Mouse (Mus musculus) kidney, embryonic 14.5 days (tissue): ENCODE data around the gene Gm17027. TPM values are rescaled to one million over a fixed set of nuclear protein-coding genes. Genes with fewer than 3 reads are reported as not detected.
"Not testable (repeated sequence)": the region's sequence is repeated elsewhere in the genome, so short reads cannot be mapped to it uniquely, and the experiment has no call there.

Experiments
- ATAC-seq: fragments of 200-750 bp; cut with Nextera tagmentation; 2 replicates; pipeline ENCODE4 v1.8.0; 2017; ENCODE audit warnings: moderate number of reproducible peaks, mild to moderate bottlenecking, moderate TSS enrichment, moderate library complexity; ENCODE audit not compliant: low FRiP score, low TSS enrichment
- H3K27ac ChIP-seq: fragments of 300-500 bp; sonication (generic); 2 replicates; pipeline ENCODE4 v1.5.1; 2014; ENCODE audit warnings: low read depth, mild to moderate bottlenecking, low read length, moderate library complexity, mixed read lengths
- H3K27me3 ChIP-seq: fragments of 300-500 bp; sonication (generic); 2 replicates; pipeline ENCODE4 v1.6.1; 2014; ENCODE audit warnings: mild to moderate bottlenecking, low read length; ENCODE audit not compliant: control insufficient read depth, insufficient read depth
- H3K36me3 ChIP-seq: fragments of 300-500 bp; sonication (generic); 2 replicates; pipeline ENCODE4 v1.6.1; 2014; ENCODE audit warnings: low read length, mixed read lengths; ENCODE audit not compliant: control insufficient read depth, insufficient read depth
- H3K4me1 ChIP-seq: fragments of 300-500 bp; sonication (generic); 2 replicates; pipeline ENCODE4 v1.6.1; 2014; ENCODE audit warnings: low read length, mixed read lengths; ENCODE audit not compliant: control insufficient read depth, insufficient read depth
- H3K4me2 ChIP-seq: fragments of 300-500 bp; sonication (generic); replicated peaks from 2 replicates; pipeline ENCODE4 v1.6.1; 2014; ENCODE audit warnings: low read depth, mild to moderate bottlenecking, low read length
- H3K4me3 ChIP-seq: fragments of 300-500 bp; sonication (generic); 2 replicates; pipeline ENCODE4 v1.5.1; 2014; ENCODE audit warnings: mild to moderate bottlenecking, low read length
- H3K9ac ChIP-seq: fragments of 300-500 bp; sonication (generic); 2 replicates; pipeline ENCODE4 v1.6.1; 2014; ENCODE audit warnings: low read depth, mild to moderate bottlenecking, low read length, moderate library complexity
- H3K9me3 ChIP-seq: fragments of 300-500 bp; sonication (generic); 2 replicates; pipeline ENCODE4 v1.6.1; 2016; ENCODE audit warnings: low read length; ENCODE audit not compliant: control insufficient read depth
- WGBS: fragments of 180-500 bp; shearing (Covaris S2); extraction: QIAGEN DNeasy Blood & Tissue Kit; methylation state at CpG from one replicate; pipeline ENCODE4 v1.1.7; 2014; 5-methylcytosine and 5-hydroxymethylcytosine counted together
- polyA plus RNA-seq: library from polyadenylated mRNA; unstranded; fragments of >200 nt; fragmentation: Nextera tagmentation; extraction: Ambion mirVana; gene quantifications from 2 replicates; pipeline ENCODE4 v1.2.1, GENCODE M21; 2014

Gene Gm17027
- polyA plus RNA-seq: not detected in 2 replicates

DNA sequence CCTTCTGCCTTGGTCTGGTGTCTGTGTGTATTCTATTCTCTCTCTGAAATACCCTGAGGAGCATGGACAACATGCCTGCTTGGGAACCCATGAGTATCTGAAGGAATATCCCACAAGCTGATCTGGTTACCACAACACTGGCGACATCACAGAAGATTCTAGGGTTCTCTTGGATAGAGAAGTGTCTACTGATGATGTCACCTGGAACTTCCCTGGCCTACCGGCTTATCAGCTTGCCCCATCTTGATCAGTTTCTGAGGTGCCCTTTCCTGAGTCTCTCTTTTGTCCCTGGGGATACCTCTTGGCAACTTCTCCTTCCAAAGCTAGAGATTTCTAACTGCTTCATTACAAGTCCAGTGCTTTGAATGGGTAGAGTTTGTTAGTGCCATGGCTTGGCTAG is at the start of gene Gm17027:
Gm17027 (minus strand) TSS at position 101 of the 400 bp plus-strand sequence.
- not testable (repeated sequence) for H3K4me1 ChIP-seq, H3K27me3 ChIP-seq, H3K27ac ChIP-seq, ATAC-seq, H3K9ac ChIP-seq, H3K9me3 ChIP-seq, H3K36me3 ChIP-seq, H3K4me3 ChIP-seq, H3K4me2 ChIP-seq
- 71% methylated on average over 1 of the region's 2 CpGs for WGBS

- not testable (repeated sequence) for H3K4me2 ChIP-seq, H3K27ac ChIP-seq, H3K4me1 ChIP-seq, H3K4me3 ChIP-seq, H3K36me3 ChIP-seq, H3K9me3 ChIP-seq, H3K9ac ChIP-seq, ATAC-seq, H3K27me3 ChIP-seq
- no CpG with 5 or more reads among the region's 1 CpGs for WGBS
Observed at GRCm38 (mm10) chr14:42190691-42191090, 28.3 kb upstream of the Gm17027 start, which contains the start of gene Gm3573. Gene Gm3573, minus strand, starts transcription at chr14:42190791.

DNA sequence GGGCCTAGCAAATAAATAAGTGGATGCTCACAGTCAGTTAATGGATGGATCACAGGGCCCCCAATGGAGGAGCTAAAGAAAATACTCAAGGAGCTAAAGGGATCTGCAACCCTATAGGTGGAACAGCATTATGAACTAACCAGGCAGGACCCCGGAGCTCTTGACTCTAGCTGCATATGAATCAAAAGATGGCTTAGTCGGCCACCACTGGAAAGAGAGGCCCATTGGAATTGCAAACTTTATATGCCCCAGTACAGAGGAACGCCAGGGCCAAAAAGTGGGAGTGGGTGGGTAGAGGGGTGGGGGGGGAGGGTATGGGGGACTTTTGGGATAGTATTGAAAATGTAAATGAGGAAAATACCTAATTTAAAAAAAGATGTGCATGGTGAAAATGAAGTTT is 21.5 kb upstream of the Gm17027 start:
- H3K27ac ChIP-seq, H3K4me2 ChIP-seq: not testable (repeated sequence)
- WGBS: 88% methylated on average over 3 of the region's 3 CpGs

GRCm38 (mm10) chr14:42134571-42134970 is 27.9 kb downstream of the Gm17027 start:
- H3K27me3 ChIP-seq, H3K9ac ChIP-seq: not testable (repeated sequence)
- WGBS: 87% methylated on average over 5 of the region's 8 CpGs

More for the DNA sequence above, 21.5 kb upstream of the Gm17027 start:
- H3K36me3 ChIP-seq, H3K27me3 ChIP-seq, H3K4me1 ChIP-seq, ATAC-seq, H3K4me3 ChIP-seq, H3K9ac ChIP-seq, H3K9me3 ChIP-seq: not testable (repeated sequence)

DNA sequence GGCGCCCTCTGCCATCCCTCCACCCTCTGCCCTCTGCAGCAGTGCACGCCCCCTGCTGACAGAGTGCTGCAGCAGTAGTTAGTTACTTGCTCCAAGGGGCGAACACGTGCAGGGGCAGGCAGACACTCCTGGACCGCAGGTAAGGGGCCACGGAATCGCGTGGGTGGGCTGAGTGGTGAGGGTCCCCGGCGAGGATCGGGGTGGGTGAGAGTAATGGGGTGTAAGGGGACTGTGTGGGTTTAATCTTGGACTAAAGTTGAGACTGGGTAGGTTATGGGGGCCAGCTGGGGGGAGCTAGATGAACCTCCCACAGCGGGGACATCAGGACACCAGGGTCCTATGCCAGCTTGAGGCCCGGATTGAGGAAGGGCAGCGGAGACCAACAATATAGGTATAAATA is 28.6 kb downstream of the Gm17027 start:
- not testable (repeated sequence) for H3K4me2 ChIP-seq, H3K4me1 ChIP-seq, H3K9ac ChIP-seq, H3K27me3 ChIP-seq, ATAC-seq, H3K4me3 ChIP-seq, H3K27ac ChIP-seq, H3K9me3 ChIP-seq, H3K36me3 ChIP-seq
- 50% methylated on average over 6 of the region's 14 CpGs for WGBS

More at GRCm38 (mm10) chr14:42134571-42134970, 27.9 kb downstream of the Gm17027 start:
- not testable (repeated sequence) for H3K9me3 ChIP-seq, H3K4me3 ChIP-seq, H3K36me3 ChIP-seq, H3K4me2 ChIP-seq, H3K4me1 ChIP-seq, H3K27ac ChIP-seq, ATAC-seq

DNA sequence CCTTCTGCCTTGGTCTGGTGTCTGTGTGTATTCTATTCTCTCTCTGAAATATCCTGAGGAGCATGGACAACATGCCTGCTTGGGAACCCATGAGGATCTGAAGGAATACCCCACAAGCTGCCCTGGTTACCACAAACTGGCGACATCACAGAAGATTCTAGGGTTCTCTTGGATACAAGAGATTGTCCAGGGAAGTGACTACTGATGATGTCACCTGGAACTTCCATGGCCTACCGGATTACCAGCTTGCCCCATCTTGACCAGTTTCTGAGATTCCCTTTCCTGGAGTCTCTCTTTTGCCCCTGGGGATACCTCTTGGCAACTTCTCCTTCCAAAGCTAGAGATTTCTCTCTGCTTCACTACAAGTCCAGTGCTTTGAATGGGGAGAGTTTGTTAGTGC is 45.2 kb downstream of the Gm17027 start, which contains the start of gene Gm7951:
Gm7951 (minus strand) TSS at position 101 of the 400 bp plus-strand sequence.
- not testable (repeated sequence) for H3K27ac ChIP-seq, H3K4me3 ChIP-seq, H3K4me1 ChIP-seq, H3K9ac ChIP-seq, H3K36me3 ChIP-seq, H3K4me2 ChIP-seq, H3K9me3 ChIP-seq, H3K27me3 ChIP-seq, ATAC-seq
- no CpG with 5 or more reads among the region's 2 CpGs for WGBS

Other genes starting within 250 kb of the Gm17027 start
- not detected in 2 replicates for gene 1700049E17Rik1, start 237.7 kb downstream of the Gm17027 start, polyA plus RNA-seq
- gene 1700024B05Rik, start 218.6 kb downstream of the Gm17027 start, polyA plus RNA-seq: not detected in 2 replicates
- gene Gm6401, start 194.7 kb downstream of the Gm17027 start, polyA plus RNA-seq: not detected in 2 replicates
- not detected in 2 replicates for gene Gm3543, start 179.3 kb downstream of the Gm17027 start, polyA plus RNA-seq
- not detected in 2 replicates for gene Gm7951, start 45.3 kb downstream of the Gm17027 start, polyA plus RNA-seq
- gene Gm3573, start 28.2 kb upstream of the Gm17027 start, polyA plus RNA-seq: not detected in 2 replicates
- gene Gm17026, start 97.4 kb upstream of the Gm17027 start, polyA plus RNA-seq: not detected in 2 replicates
- gene Gm9611, start 134.7 kb upstream of the Gm17027 start, polyA plus RNA-seq: not detected in 2 replicates
- not detected in 2 replicates for gene Gm7995, start 147.6 kb upstream of the Gm17027 start, polyA plus RNA-seq